Mouse (Mus musculus): Measurements from ENCODE around the gene Rassf1. TPM values are rescaled to one million over a fixed set of nuclear protein-coding genes. Genes with fewer than 3 reads are reported as not detected.

The Rassf1 gene
- polyA plus RNA-seq, 1 experiment from 2014 or later: 89.7 TPM

- peak within 1 kb of the TSS; percentile 77 for H3K27ac ChIP-seq
- WGBS: under 1% methylated on average over 46 of the region's 46 CpGs
These were observed 9.6 kb upstream of the Rassf1 start, which contains the start of the genes Cyb561d2 and Nprl2 for GRCm38 (mm10) chr9:107541474-107542351. TSS of gene Cyb561d2 (minus strand) at chr9:107542193. TSS of gene Nprl2 (plus strand) at chr9:107542226.

GRCm38 (mm10) chr9:107542352-107542686 lies 9.0 kb upstream of the Rassf1 start:
- Histone ChIP-seq H3K9me3 (no peaks in the 10 kb centered on the region), H3K9ac (peak overlapping the region; percentile 57), H3K27ac (peak overlapping the region; percentile 63), H3K36me3 (peaks cover 52% of the 10 kb centered on the region), H3K27me3 (no peaks in the 10 kb centered on the region), H3K4me3 (peak overlapping the region; percentile 76), H3K4me2 (peak overlapping the region; percentile 93), H3K4me1 (peaks cover 47% of the 10 kb centered on the region)
- no peak for ATAC-seq (ENCODE audit: insufficient number of reproducible peaks, low FRiP score, low TSS enrichment, low read depth)
- WGBS: 1% methylated on average over 11 of the region's 11 CpGs

More at GRCm38 (mm10) chr9:107541474-107542351, 9.6 kb upstream of the Rassf1 start, which contains the start of the genes Cyb561d2 and Nprl2:
- Histone ChIP-seq H3K27me3 (no peaks in the 10 kb centered on the region), H3K4me2 (peak within 1 kb of the TSS; percentile 93), H3K9me3 (no peaks in the 10 kb centered on the region), H3K36me3 (peaks cover 53% of the 10 kb centered on the region), H3K9ac (peak within 1 kb of the TSS; percentile 57), H3K4me3 (peak within 1 kb of the TSS; percentile 76), H3K4me1 (peaks cover 47% of the 10 kb centered on the region)
- ATAC-seq (ENCODE audit: insufficient number of reproducible peaks, low FRiP score, low TSS enrichment, low read depth): peak; percentile 86

- Histone ChIP-seq H3K36me3 (peaks cover 48% of the 10 kb centered on the region), H3K9ac (no peak overlapping the region), H3K9me3 (no peaks in the 10 kb centered on the region), H3K4me2 (peak overlapping the region; percentile 93), H3K4me3 (peak overlapping the region; percentile 76), H3K27ac (no peak overlapping the region), H3K27me3 (no peaks in the 10 kb centered on the region), H3K4me1 (peaks cover 49% of the 10 kb centered on the region)
- no peak for ATAC-seq (ENCODE audit: insufficient number of reproducible peaks, low FRiP score, low TSS enrichment, low read depth)
- 41% methylated on average over 8 of the region's 8 CpGs for WGBS
These were observed 8.6 kb upstream of the Rassf1 start for GRCm38 (mm10) chr9:107542721-107543120.

- H3K4me1 ChIP-seq: peaks cover 51% of the 10 kb centered on the region
- H3K4me2 ChIP-seq: no peak overlapping the region
- WGBS: 80% methylated on average over 11 of the region's 11 CpGs
- H3K27me3 ChIP-seq: no peaks in the 10 kb centered on the region
- no peaks in the 10 kb centered on the region for H3K9me3 ChIP-seq
- H3K27ac ChIP-seq: no peak overlapping the region
- H3K9ac ChIP-seq: no peak overlapping the region
- H3K4me3 ChIP-seq: no peak overlapping the region
- ATAC-seq (ENCODE audit: insufficient number of reproducible peaks, low FRiP score, low TSS enrichment, low read depth): no peak
- H3K36me3 ChIP-seq: peaks cover 42% of the 10 kb centered on the region
These were observed 8.1 kb upstream of the Rassf1 start for GRCm38 (mm10) chr9:107543299-107543698.

GRCm38 (mm10) chr9:107544196-107544700 lies 7.1 kb upstream of the Rassf1 start:
- no peak for ATAC-seq (ENCODE audit: insufficient number of reproducible peaks, low FRiP score, low TSS enrichment, low read depth)
- H3K4me2 ChIP-seq: no peak overlapping the region
- no peak overlapping the region for H3K4me3 ChIP-seq
- peaks cover 51% of the 10 kb centered on the region for H3K4me1 ChIP-seq
- peaks cover 33% of the 10 kb centered on the region for H3K36me3 ChIP-seq
- no peaks in the 10 kb centered on the region for H3K9me3 ChIP-seq
- no peak overlapping the region for H3K9ac ChIP-seq
- no peaks in the 10 kb centered on the region for H3K27me3 ChIP-seq
- WGBS: 92% methylated on average over 17 of the region's 17 CpGs
- H3K27ac ChIP-seq: no peak overlapping the region

GRCm38 (mm10) chr9:107544729-107545128 lies 6.6 kb upstream of the Rassf1 start:
- Histone ChIP-seq H3K27ac (no peak overlapping the region), H3K36me3 (peaks cover 28% of the 10 kb centered on the region), H3K4me3 (no peak overlapping the region), H3K9ac (no peak overlapping the region), H3K27me3 (no peaks in the 10 kb centered on the region), H3K4me1 (peaks cover 53% of the 10 kb centered on the region), H3K4me2 (no peak overlapping the region), H3K9me3 (no peaks in the 10 kb centered on the region)
- WGBS: 91% methylated on average over 12 of the region's 12 CpGs
- no peak for ATAC-seq (ENCODE audit: insufficient number of reproducible peaks, low FRiP score, low TSS enrichment, low read depth)

- Histone ChIP-seq H3K9me3 (no peaks in the 10 kb centered on the region), H3K27ac (no peak overlapping the region), H3K4me3 (no peak overlapping the region), H3K9ac (no peak overlapping the region), H3K4me1 (peaks cover 54% of the 10 kb centered on the region), H3K36me3 (peaks cover 23% of the 10 kb centered on the region), H3K4me2 (no peak overlapping the region), H3K27me3 (no peaks in the 10 kb centered on the region)
- WGBS: 80% methylated on average over 10 of the region's 10 CpGs
- ATAC-seq (ENCODE audit: insufficient number of reproducible peaks, low FRiP score, low TSS enrichment, low read depth): no peak
These were observed 6.2 kb upstream of the Rassf1 start for GRCm38 (mm10) chr9:107545199-107545598.

GRCm38 (mm10) chr9:107545602-107546001 lies 5.8 kb upstream of the Rassf1 start:
- H3K9ac ChIP-seq: no peak overlapping the region
- WGBS: 10% methylated on average over 3 of the region's 3 CpGs
- no peak for ATAC-seq (ENCODE audit: insufficient number of reproducible peaks, low FRiP score, low TSS enrichment, low read depth)
- peaks cover 21% of the 10 kb centered on the region for H3K36me3 ChIP-seq
- no peaks in the 10 kb centered on the region for H3K27me3 ChIP-seq
- H3K4me2 ChIP-seq: no peak overlapping the region
- H3K27ac ChIP-seq: no peak overlapping the region
- peaks cover 57% of the 10 kb centered on the region for H3K4me1 ChIP-seq
- no peaks in the 10 kb centered on the region for H3K9me3 ChIP-seq
- H3K4me3 ChIP-seq: no peak overlapping the region

- 1% methylated on average over 20 of the region's 20 CpGs for WGBS
- Histone ChIP-seq H3K27me3 (no peaks in the 10 kb centered on the region), H3K4me2 (peak within 1 kb of the TSS; percentile 49), H3K27ac (peak within 1 kb of the TSS; percentile 52), H3K36me3 (peaks cover 21% of the 10 kb centered on the region), H3K4me1 (peaks cover 61% of the 10 kb centered on the region), H3K9ac (no peak within 1 kb of the TSS), H3K9me3 (no peaks in the 10 kb centered on the region), H3K4me3 (peak within 1 kb of the TSS; percentile 19)
- ATAC-seq (ENCODE audit: insufficient number of reproducible peaks, low FRiP score, low TSS enrichment, low read depth): 0 out of 2 replicates have a peak, but pooled peaks have one; percentile 28
These were observed 4.3 kb upstream of the Rassf1 start, which contains the start of gene Zmynd10 for GRCm38 (mm10) chr9:107547026-107547425. TSS of gene Zmynd10 (plus strand) at chr9:107547298.

GRCm38 (mm10) chr9:107547957-107548356 lies 3.4 kb upstream of the Rassf1 start:
- Histone ChIP-seq H3K27me3 (no peaks in the 10 kb centered on the region), H3K9ac (no peak overlapping the region), H3K9me3 (no peaks in the 10 kb centered on the region), H3K4me2 (no peak overlapping the region), H3K27ac (no peak overlapping the region), H3K4me1 (peaks cover 63% of the 10 kb centered on the region), H3K4me3 (no peak overlapping the region), H3K36me3 (peaks cover 21% of the 10 kb centered on the region)
- 75% methylated on average over 5 of the region's 5 CpGs for WGBS
- ATAC-seq (ENCODE audit: insufficient number of reproducible peaks, low FRiP score, low TSS enrichment, low read depth): no peak

- ATAC-seq (ENCODE audit: insufficient number of reproducible peaks, low FRiP score, low TSS enrichment, low read depth): no peak
- H3K9me3 ChIP-seq: no peaks in the 10 kb centered on the region
- peaks cover 16% of the 10 kb centered on the region for H3K36me3 ChIP-seq
- H3K27me3 ChIP-seq: no peaks in the 10 kb centered on the region
- H3K4me2 ChIP-seq: no peak overlapping the region
- H3K4me3 ChIP-seq: no peak overlapping the region
- 88% methylated on average over 10 of the region's 10 CpGs for WGBS
- peaks cover 69% of the 10 kb centered on the region for H3K4me1 ChIP-seq
- H3K27ac ChIP-seq: no peak overlapping the region
- no peak overlapping the region for H3K9ac ChIP-seq
These were observed 2.5 kb upstream of the Rassf1 start for GRCm38 (mm10) chr9:107548820-107549219.
